Mouse (Mus musculus): ENCODE results near the gene Tnfrsf23.

- no peak for TF ChIP-seq TAL1 (IDR thresholded peaks at IDR 0.05; ENCODE audit: low read length)
- no peak for TF ChIP-seq GATA1 (IDR thresholded peaks at IDR 0.05; ENCODE audit: low read length)
These were observed 40.7 kb upstream of the Tnfrsf23 start for GRCm38 (mm10) chr7:143726396-143726795.
